Mouse (Mus musculus) spleen, adult 2 months (tissue): ENCODE data around the gene Hint2.

Source experiments
- CTCF ChIP-seq: fragments of 200-500 bp; IDR thresholded peaks from 2 replicates; pipeline ENCODE4 v1.5.1; 2011; ENCODE audit warnings: mild to moderate bottlenecking, inconsistent platforms; ENCODE audit not compliant: insufficient read depth, insufficient read length, insufficient replicate concordance; ENCODE audit errors: extremely low read depth
- POLR2A ChIP-seq: fragments of 200-500 bp; IDR thresholded peaks from 2 replicates; pipeline ENCODE4 v1.6.1; 2011; ENCODE audit warnings: low read depth, low read length, inconsistent platforms

GRCm38 (mm10) chr4:43604751-43605685 is 51.2 kb downstream of the Hint2 start:
- TF ChIP-seq POLR2A (no peak), CTCF (no peak)
